Mouse (Mus musculus): ENCODE measurements at regions not wholly inside any gene's neighbourhood (a gene's known extent, or its start where the extent isn't known, plus 50 kb on each side); places are given as distances from the start of the nearest gene placed in this dataset.

DNA sequence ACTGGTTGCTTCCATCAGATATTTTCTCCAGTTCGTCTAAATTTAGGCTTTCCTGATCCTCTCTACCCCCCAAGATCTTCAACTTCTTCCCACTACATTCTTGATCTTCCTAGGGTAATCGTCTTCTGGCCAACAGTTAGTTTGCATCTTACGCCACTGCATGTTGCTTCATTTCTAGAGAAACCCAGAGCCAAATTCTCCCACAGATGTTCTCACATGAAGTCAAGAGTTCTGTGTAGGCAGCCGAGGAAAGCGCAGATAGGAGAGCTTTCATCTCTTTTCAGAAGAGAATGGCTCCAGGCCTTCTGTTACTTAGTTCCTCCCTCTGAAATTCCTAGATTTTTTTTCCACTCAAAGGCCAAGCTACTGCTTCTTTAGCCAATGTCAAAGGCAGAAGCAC, 179.9 kb downstream of the Fgf10 start:
- TF ChIP-seq RCOR1 (conservative IDR thresholded peaks at IDR 0.05; ENCODE audit: low read depth, low read length) (no peak), TCF12 (IDR thresholded peaks at IDR 0.05; ENCODE audit: low read depth, low read length) (no peak), MAZ (IDR thresholded peaks at IDR 0.05; ENCODE audit: low read depth, low read length) (no peak), MYC (IDR thresholded peaks at IDR 0.05; ENCODE audit: low read depth, low read length) (no peak), CTCF (conservative IDR thresholded peaks at IDR 0.05 in 1 of 2, IDR thresholded peaks at IDR 0.05 in 1 of 2; ENCODE audit: low read depth in 2 of 2, low read length in 2 of 2) (no peak), POLR2A (IDR thresholded peaks at IDR 0.05; ENCODE audit: low read depth, low read length) (no peak), POLR2AphosphoS2 (IDR thresholded peaks at IDR 0.05; ENCODE audit: low read depth, low read length) (no peak), NELFE (IDR thresholded peaks at IDR 0.05; ENCODE audit: low read depth, low read length) (no peak), ZKSCAN1 (IDR thresholded peaks at IDR 0.05; ENCODE audit: borderline replicate concordance, low read depth, low read length) (no peak), CHD2 (IDR thresholded peaks at IDR 0.05; ENCODE audit: low read length) (no peak)
